Mouse (Mus musculus) ES-E14 (cell line): ENCODE measurements around the gene Crb1.

Experiments used
- HCFC1 ChIP-seq: IDR thresholded peaks from 2 replicates; pipeline ENCODE4 v1.6.1; 2012; ENCODE audit warnings: low read length, inconsistent platforms, borderline replicate concordance; ENCODE audit not compliant: insufficient read depth
- MAFK ChIP-seq: IDR thresholded peaks from 2 replicates; pipeline ENCODE4 v1.6.1; 2014; ENCODE audit warnings: mild to moderate bottlenecking, low read depth, low read length, inconsistent platforms; ENCODE audit not compliant: insufficient read depth
- ZC3H11A ChIP-seq: IDR thresholded peaks from 2 replicates; pipeline ENCODE4 v1.6.1; 2012; ENCODE audit warnings: low read depth, mild to moderate bottlenecking, inconsistent platforms, low read length, borderline replicate concordance
- ZNF384 ChIP-seq: IDR thresholded peaks from 2 replicates; pipeline ENCODE4 v1.6.1; 2012; ENCODE audit warnings: low read depth, low read length, inconsistent platforms

GRCm38 (mm10) chr1:139396589-139396988, 19.7 kb upstream of the Crb1 start:
- no peak for TF ChIP-seq ZNF384
- TF ChIP-seq HCFC1, result no peak
- no peak for TF ChIP-seq MAFK
- no peak for TF ChIP-seq ZC3H11A
